Mouse (Mus musculus) heart, postnatal 36 days (tissue): ENCODE measurements at regions not wholly inside any gene's neighbourhood (a gene's known extent, or its start where the extent isn't known, plus 50 kb on each side); places are given as distances from the start of the nearest gene placed in this dataset.

Experiments used
- DNase-seq, 2 experiments: peaks; one replicate each; pipeline ENCODE4 v3.0.0; 2021 to 2022
- intact Hi-C: fragments of 180-260 bp; cut with DNase I; formaldehyde crosslinking; loops from one replicate; pipeline ENCODE4 v1.15.1; 2025

DNA sequence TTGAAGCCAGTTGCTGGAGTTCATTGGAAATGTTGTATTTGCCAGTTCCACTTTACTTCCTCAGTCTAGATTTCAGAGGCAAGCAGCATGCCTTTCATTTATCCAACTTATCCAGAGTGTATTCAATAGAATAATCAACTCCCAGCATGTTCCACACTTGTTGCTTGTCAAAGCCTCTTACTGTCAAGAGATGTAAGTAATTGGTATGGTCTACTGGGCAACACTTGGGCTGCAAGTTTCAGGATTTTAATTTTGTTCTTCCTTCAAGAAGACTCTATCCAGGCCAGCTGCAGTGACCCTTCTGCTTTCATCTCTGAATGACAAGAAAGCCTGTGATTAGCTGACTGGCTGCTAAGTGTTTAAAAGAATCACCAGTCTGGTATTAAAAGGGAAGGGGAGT is 3131.6 kb upstream of the Lrrc6 start:
- intact Hi-C loops = no loop called here
- DNase-seq = no peak

DNA sequence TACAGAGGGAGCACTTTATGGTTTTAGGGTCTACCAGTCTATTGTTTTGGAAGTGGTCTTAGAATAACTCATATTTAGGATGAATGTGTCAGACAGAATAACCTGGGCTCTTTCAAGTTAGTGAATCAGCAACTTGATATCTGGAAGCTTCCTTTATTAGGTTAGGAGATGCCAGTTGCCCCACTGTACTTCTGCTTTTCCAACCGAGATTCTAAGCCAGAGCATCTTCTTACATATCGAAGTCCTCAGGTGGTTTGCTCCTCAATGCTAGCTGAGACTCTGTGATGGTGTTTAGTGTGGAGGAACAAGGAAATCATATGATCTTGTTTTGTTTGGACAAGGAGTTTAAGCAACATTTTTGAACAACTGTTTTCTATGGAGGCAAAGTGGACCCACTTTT is 3117.3 kb upstream of the Lrrc6 start:
- intact Hi-C loops = no loop called here
- DNase-seq = no peak

DNA sequence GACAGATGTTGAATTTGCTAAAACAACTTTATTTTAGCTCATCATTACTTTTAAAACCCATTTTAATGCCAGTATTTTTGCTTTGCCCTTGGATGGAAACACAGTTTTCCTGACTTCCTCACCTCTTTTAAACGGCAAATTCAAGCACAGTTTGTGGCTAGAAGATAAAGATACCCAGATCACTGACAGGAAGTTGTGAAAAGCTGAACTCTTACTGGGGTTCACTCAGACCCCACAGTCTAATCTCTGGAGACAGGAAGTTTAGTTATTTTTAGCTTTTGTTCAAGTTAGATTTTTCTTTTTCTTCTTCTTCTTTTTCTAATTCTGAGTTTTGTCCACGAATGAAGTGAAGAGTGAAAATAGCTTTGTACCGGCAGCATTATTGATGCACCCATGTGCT is 3113.3 kb upstream of the Lrrc6 start:
- intact Hi-C loops = no loop called here
- DNase-seq = no peak

DNA sequence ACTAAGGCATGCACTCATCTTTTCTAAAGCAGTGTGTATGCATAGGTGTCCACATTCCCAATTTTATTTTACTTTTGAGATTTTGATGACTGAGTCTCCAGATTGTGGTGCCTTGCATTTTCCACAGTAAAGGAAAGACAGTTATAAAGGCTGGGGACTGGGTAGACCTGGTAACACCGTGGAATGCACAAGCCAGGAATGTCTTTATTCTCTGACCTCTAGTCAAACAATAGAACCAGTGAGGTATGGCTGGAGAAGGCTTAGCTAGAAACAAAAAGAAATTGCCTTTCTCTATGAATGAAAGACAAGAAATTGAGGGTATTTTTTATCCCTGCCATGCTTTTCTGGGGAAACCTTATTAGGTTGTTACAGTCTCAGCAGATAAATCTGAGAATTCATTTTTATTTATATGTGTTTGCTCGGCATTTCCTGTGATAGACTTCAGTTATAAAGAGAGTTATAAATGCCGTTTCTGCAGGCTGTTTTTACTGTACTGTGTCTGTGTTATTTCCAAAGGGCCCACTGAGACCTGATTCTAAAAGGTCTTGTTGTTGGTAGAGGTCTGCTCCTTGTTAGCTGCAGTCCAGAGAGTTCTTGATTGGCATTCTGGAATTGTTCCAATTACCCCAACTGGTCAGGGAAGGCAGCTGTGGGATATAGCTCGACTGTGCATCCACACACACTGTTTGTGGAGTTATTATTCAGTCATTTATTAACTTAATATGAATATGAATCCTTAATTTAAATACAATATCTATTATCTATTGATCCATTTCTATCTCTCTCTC is 3090.7 kb upstream of the Lrrc6 start:
- DNase-seq = no peak
- intact Hi-C loops = no loop called here

DNA sequence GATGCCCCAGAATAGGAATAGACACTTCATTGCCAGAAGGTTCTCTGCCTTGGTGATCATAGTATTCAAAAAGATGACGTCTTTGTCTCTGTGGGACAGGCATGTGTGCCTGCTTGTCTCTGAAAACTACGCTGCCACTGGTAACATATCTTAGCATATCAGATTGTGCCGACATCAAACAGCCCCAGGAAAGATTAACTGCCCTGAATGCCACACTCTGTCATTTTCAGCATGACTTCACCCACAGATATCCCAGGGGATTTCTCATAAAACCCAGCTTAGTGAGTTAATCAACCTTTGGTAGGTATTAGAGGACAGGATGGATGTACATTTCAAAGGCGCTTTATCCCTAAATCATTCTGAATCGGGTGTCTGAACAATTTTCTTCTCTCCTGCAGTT is 3087.4 kb upstream of the Lrrc6 start:
- DNase-seq = no peak
- intact Hi-C loops = no loop called here

DNA sequence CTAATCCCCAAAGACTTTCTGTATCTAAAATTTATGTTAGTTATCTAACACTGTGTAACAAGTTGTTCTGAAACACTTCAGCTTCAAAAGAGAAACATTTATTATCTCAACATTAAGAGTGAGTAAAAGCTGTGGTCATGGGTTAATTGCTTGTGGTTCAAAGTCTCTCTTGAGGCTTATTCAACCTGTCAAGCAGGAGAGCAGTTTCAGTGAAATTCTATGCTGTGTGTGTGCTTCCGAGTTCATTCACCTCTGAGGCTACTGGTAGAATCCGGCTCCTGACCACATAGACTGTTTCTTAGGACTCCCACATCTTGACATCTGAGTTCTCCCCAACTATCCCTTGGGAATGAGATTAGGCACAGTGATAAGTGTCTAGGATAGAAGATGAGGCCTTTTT is 3076.0 kb upstream of the Lrrc6 start:
- intact Hi-C loops = loop anchor here (5.0 to 10.0 kb wide), 3 partner anchors 639 to 1152 kb away; no protein-coding TSS in a partner anchor

DNA sequence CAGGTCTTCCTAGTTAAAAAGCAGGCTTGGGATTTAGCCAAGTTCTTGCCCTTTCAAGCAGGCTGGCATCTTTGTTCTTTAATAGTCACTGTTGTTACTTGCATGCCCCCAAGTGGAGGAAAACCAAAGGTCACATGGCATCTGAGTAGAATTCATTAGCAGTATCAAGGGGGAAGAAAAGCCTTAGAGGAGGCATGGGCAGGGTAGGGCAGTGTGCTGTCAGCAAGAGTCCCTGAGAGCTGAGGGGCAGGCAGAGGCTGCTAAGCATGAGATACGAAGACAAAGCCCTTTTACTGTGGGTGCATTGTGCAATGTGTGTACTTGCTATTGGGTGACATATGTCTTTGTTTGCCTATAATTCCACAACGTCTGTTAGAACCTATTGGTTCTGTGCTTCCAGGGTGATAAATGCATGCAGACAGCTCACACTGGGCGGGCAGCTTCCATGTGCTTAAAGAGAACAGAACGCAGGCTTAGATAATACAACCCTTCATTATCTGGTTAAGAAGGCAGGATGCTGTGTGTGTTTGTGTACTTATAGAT is 3075.0 kb upstream of the Lrrc6 start:
- DNase-seq = no peak

More for the DNA sequence above, 3076.0 kb upstream of the Lrrc6 start:
- no peak for DNase-seq

DNA sequence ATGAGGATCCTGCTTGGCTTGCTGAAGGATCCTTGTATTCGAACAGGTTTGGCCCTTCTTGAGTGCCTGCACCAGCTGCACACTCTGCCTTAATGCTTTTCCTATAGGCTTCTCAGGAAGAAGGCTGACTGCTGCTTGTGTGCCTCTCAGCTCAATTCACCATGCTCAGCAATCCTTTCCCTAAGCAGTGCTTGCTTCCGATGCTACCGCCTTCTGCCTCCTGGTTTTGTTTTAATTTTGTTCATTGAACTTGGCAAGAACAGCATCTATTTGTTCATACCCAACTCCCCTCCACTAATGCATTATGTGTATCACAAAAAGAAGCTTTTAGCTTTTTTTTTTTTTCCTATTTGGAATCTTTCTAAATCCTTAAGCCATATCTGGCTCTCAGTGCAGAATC is 3053.5 kb upstream of the Lrrc6 start:
- intact Hi-C loops = no loop called here
- DNase-seq = no peak

More for the DNA sequence above, 3075.0 kb upstream of the Lrrc6 start:
- intact Hi-C loops = loop anchor here (5.0 to 10.0 kb wide), 3 partner anchors 638 to 1151 kb away; no protein-coding TSS in a partner anchor

DNA sequence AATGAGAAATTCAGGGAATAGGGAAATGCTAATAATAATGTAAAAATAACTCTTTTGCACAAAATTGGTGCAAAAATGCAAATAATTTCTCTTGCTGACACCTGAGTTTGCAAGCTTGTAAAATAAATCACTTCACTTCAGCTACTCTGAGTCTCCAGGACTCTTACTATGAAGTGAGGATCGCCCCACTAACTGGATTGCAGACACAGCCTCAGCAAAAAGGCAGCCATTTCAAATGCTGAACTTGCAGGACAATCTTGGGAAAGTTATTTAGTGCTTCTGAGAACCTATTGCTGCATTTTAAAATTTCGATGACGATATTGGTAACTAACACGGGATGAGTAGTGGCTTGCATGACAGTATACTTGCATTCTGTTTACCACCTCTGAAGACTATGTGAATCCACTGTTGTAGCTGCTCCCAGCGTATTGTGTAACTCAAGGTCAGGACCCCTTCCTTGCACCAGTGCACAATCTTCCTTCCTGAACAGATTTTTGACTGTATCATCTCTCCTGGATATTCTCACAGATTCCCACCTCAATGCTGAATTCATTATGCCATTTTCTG is 3051.4 kb upstream of the Lrrc6 start:
- intact Hi-C loops = no loop called here
- no peak for DNase-seq

DNA sequence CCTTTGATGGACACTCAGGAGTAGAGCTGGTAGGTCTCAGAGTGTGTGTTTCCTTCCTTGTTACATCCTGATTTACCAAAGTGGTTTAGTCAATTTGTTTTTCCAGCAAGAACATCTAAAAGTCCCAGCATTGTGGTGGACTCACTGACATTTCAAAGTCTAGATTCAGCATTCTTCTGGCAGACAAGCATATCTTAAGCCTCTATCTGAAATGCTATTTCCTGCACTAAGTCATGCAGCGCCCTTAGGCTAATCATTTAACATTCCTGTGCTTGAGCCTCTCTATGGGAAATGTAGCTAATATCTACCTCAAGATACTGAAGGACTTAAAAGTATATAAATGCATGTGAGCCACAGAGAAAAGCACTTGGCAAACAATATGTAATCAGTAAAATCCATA is 3050.3 kb upstream of the Lrrc6 start:
- intact Hi-C loops = no loop called here
- DNase-seq = no peak

DNA sequence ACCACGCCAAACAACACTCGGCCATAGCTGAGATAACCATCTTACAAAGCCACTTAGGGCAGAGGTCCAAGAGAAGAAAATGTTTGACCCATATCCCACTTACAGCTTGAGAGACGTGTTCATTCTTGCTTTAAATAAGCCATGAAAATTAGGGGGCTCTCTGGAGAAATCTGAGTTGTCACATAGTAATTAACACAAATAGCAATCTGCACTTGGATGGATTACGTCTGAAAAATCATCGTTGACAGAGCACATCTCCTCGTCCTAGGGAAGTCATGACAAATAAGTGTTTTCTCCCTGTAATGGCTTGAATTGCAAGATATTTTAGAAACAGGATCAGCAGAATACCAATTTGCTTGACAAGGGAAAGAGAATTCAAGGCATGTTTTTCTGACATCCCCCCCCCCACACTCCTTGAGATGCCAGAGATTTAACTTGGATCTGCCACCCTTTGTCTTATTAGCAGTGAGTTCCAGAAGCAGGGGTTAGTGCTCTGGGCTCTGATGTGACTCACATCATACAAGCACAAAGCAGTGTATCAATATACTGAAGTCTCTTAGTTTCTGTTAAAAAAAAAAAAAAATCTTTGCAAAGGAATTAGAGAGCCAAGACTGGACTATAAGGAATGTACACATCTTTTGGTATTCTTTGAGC is 3025.9 kb upstream of the Lrrc6 start:
- DNase-seq = no peak
- intact Hi-C loops = no loop called here

DNA sequence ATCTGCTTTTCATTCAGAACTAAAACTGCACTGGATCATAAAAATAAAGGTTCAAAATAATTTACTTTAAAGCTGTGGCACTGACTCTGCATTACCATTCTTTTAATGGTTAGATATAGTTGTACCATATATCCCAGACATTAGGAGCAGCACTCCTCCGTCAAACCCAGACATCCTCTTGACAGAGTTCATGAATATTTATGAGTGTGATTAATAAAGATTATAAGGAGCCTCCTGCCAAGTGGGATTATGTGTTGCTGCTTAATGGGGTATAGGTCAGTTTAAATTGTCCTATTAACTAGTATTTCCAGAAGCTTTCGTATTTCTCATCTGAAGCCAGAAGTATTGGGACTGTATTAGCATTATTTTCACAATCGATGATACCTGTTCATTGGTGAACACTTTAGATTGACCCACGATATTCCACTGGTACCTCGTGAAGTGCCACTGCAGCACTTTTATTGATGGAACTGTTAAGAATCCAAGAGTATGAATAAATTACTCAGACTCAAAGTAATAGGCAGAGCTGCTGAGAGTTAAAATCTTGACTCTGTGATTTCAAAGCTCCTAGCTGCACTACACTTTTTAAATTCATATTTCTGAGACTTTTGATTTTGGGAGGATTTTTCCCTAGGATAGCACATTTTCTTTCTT is 2983.8 kb upstream of the Lrrc6 start:
- DNase-seq = no peak
- intact Hi-C loops = no loop called here

DNA sequence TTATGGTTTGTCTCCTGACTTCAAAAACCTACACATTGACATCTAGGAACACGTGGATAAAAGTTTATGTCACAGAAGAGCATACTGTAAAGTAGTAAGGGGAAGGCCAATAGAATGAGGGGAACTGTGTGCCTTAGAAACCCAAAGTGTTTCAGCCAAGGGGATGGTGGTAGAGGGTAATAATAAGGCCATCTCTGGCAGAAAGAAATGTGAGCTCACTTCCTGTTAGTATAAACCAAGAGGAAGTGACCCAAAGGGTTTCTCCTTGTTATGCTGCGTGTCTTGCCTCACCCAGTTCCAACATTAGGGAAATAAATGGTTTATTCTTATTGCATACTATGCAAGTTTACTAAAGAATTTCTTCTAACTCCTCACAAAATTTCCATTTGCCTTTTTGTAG is 2982.4 kb upstream of the Lrrc6 start:
- intact Hi-C loops = no loop called here
- no peak for DNase-seq

DNA sequence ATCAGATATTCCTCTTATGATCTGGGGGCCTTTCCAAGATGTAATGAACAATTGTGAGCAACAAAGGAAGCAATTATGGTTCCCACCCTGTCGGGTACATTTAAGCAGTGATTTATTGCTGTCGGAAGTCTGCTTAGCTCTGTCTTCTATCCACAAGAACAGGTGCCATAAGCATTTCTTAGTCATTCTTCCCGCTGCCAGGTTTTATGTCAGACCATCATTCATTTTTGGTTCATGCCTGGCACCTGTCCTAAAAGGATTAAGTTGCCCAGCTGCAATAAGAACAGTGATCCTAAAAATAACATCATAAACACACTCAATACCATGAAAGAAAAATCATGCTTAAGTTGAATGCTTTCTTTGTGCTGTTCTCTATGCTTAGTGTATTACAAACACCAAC is 2980.4 kb upstream of the Lrrc6 start:
- intact Hi-C loops = no loop called here
- no peak for DNase-seq

DNA sequence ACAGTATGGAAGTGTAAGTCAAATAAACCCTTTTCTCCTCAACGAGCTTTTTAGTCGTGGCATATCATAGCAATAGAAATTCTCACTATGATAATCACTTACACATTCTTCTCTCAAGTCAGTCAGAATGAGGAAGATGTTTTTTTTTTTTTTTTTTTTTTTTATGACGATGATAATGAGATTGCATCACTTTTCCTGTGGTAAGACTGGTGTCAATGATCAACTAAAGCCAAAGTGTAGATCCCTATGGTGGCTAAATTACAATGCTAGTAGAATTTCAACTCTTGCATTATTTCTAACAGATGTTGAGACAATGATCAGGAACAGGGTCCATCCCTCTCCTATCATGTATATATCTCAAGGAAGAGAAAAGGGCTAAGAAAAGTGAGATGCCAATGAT is 2976.3 kb upstream of the Lrrc6 start:
- intact Hi-C loops = no loop called here
- no peak for DNase-seq

DNA sequence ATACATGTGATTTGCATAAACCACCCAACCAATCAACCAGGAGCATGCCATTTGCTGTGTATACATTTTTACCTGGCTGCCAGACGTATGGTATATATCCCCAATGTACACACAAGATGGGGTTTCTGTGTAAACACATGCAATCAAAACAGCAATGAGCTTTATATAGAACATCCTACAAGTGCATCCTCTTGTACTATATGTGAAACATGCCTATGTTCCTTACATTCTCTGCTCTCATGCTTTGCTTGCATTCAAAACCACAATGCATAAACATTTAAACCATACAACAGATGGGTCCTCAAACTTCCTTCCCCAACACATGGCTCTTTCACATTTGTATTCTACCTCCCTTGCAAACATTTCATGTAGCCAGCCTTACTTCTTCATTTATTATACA is 2968.9 kb upstream of the Lrrc6 start:
- intact Hi-C loops = no loop called here
- DNase-seq = no peak

DNA sequence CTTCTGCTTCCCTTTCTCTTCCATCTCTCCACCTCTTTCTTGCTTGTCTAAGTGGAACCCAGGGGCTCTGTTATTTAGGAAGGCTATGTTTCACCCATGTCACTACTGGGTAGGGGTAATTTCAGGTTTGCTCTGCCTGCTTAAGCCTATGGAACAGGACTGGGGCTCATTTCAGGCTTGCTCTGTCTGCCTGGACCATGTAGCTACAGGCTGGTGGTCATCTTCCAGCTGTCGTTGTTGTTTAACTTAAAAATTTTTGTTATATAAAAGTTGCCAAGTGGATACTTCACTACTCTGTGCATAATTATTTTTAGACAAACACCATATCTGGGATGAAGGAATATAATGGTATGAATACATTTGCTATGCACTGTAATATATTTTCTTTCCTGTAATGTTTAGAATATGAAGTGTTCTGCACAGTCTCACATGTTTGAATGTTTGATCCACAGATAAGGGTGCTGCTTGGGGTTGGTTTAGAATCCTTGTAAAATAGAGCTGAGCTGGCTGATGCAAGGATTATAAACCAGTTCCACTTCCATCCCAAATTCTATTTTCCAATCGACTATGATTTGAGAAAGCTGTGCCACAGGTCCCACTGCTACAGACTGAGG is 2960.0 kb upstream of the Lrrc6 start:
- intact Hi-C loops = no loop called here
- no peak for DNase-seq

DNA sequence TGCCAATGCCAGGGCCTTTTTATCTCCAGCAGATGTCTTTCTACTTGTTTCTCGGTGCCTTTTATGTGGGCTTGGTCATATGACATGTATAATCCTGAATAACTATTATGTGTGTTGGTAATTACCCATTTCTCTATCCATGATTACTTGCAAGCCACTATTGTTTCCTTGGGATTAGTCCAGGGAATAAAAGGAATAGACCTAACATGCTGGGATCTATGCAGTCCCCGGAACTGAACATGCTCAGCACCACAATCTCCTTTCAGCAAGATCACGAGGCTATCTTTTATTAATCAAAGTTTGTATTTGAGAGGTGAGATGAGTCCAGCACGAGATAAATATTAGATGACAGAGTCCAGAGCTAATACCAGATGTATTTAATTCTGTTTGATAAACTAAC is 2956.8 kb upstream of the Lrrc6 start:
- no peak for DNase-seq
- intact Hi-C loops = no loop called here

DNA sequence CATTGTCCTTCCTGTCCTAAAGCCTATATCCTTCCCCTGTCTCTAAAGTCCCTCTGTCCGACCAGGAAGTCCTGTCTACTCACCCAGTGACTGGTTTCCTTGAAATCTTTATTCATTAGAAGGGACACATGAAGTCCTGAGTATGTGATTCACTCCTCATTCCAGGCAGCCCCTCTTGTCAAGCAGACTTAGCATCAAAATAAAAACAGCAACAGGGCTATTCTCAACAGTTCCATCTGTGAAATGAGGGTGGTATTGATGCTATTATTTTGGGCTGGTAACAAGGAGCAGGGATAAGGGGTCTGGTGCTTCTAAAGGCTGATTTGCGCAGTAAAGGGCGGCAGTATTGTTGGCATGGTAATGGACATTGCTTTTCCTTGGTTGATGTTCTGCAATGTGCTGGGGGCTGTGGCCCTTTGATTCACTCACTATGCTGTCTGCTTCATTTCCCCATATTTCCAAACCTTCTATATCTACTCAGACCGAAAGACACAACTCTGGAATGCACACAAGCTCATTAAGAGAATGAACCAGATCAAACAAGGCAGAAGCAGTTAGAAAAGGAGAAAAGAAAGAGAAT is 2955.6 kb upstream of the Lrrc6 start:
- intact Hi-C loops = no loop called here
- DNase-seq = no peak

DNA sequence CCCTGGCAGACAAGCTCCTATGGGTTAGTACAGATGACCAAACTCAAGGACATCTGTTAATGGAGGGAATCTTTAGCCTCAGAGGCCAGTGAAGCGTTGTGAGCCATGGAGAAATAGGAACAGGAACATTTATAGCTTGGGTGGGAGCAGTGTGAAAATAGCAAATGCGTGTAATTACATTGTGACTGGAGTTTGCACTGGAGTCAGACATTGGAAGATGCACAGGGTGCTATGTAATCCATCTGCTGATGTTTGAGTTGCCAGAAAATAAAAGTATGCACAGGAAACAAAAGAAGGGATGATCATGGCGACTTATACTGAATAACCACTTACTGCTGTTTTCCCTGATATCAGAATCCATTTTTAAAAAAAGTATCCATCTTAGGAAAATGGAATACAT is 2940.3 kb upstream of the Lrrc6 start:
- intact Hi-C loops = no loop called here
- DNase-seq = no peak
